Mouse (Mus musculus): ENCODE data around the gene Txn1. TPM values are rescaled to one million over a fixed set of nuclear protein-coding genes. Genes with fewer than 3 reads are reported as not detected.

Gene Txn1
- total and polyA plus RNA-seq, 2 experiments from 2014 or later = 96.5 to 352 TPM

DNA sequence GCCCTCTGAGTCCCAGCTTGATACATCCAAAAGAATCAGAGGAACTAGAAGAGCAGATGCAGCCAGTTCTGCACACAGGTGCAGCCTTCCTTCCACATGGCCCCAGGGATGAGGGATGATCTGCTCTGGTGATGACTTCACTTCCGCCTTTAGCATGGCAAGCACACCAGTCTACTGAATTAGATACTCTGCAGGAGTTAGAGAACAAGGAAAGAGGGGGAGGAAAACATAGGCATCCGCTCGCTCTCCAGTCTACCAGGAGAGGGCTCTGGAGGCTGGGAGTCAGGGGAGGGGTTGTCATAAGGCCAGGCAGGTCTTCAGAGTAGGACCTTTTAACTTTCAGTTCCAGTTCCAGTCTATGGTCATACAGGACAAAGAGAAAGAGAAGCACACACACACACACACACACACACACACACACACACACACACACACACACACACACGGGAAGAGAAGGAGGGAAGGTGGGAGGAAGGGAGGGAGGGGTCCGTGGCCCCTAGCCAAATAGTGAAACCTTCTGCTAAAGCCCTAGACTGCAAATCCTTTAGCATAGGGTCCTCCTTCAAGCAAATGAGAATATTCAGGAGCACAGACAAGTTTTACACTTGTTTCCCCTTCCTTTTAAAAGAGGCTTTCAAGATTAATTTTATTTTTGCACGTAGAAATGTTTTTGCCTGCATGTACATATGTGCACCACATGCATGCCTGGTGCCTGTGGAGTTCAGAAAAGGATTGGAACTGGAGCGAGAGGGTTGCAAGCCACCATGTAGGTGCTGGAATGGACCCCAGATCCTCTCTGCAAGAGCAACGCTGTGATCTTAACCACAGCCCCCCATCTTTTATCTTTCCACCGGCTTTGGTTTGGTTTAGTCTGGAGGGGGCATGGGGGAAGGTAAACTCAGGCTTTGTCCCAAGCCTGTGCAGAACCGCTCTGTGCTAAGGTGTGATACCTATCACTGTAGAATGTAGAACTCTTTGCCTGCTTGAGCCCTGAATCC is 41.7 kb downstream of the Txn1 start:
- ATAC-seq (ENCODE audit: low FRiP score) (0 out of 2 replicates have a peak, but pooled peaks have one; percentile 22), DNase-seq (ENCODE audit: low spot score) (no peak)

DNA sequence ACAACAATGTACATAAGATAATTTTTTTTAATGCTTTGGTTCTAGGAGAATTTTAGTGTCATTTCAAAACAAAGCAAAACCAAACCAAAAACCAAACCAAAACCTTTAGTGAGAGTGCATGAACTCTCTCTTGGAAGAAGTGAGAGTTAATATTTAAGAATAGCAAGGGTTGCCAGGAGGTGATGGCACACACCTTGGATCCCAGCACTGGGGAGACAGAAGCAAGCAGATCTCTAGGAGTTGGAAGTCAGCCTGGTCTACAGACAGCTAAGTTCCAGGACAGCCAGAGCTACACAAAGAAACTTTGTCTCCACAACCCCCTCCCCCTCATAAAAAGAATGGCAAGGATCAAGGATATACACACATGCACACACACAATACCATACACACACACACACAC is 43.2 kb downstream of the Txn1 start:
- no peak for DNase-seq (ENCODE audit: low spot score)
- Histone ChIP-seq H3K4me2 (ENCODE audit: low read depth, low read length, poor library complexity, severe bottlenecking) (no peak overlapping the region), H3K9me3 (ENCODE audit: low read length) (no peaks in the 10 kb centered on the region), H3K27ac (ENCODE audit: low read depth, low read length) (no peak overlapping the region), H3K9ac (replicated peaks; ENCODE audit: low read length, poor library complexity, severe bottlenecking) (no peak overlapping the region), H3K4me1 (ENCODE audit: insufficient read depth, low read length) (no peaks in the 10 kb centered on the region), H3K27me3 (ENCODE audit: insufficient read depth, low read length) (no peaks in the 10 kb centered on the region), H3K4me3 (ENCODE audit: low read depth, low read length) (no peak overlapping the region), H3K36me3 (ENCODE audit: insufficient read depth, low read length) (no peaks in the 10 kb centered on the region)
- TF ChIP-seq CTCF (IDR thresholded peaks at IDR 0.05) = no peak
- no peak for ATAC-seq (ENCODE audit: low FRiP score)

More for the DNA sequence above, 41.7 kb downstream of the Txn1 start:
- no peaks in the 10 kb centered on the region for H3K27me3 ChIP-seq (ENCODE audit: insufficient read depth, low read length)
- H3K4me3 ChIP-seq (ENCODE audit: low read depth, low read length) = no peak overlapping the region
- H3K36me3 ChIP-seq (ENCODE audit: insufficient read depth, low read length) = no peaks in the 10 kb centered on the region
- H3K4me2 ChIP-seq (ENCODE audit: low read depth, low read length, poor library complexity, severe bottlenecking) = no peak overlapping the region
- TF ChIP-seq CTCF (IDR thresholded peaks at IDR 0.05) = 0 out of 2 replicates have a peak, but pooled peaks have one; percentile 35
- H3K9me3 ChIP-seq (ENCODE audit: low read length) = no peaks in the 10 kb centered on the region
- WGBS = 80% methylated on average over 10 of the region's 10 CpGs
- no peaks in the 10 kb centered on the region for H3K4me1 ChIP-seq (ENCODE audit: insufficient read depth, low read length)
- H3K27ac ChIP-seq (ENCODE audit: low read depth, low read length) = no peak overlapping the region
- no peak overlapping the region for H3K9ac ChIP-seq (replicated peaks; ENCODE audit: low read length, poor library complexity, severe bottlenecking)

DNA sequence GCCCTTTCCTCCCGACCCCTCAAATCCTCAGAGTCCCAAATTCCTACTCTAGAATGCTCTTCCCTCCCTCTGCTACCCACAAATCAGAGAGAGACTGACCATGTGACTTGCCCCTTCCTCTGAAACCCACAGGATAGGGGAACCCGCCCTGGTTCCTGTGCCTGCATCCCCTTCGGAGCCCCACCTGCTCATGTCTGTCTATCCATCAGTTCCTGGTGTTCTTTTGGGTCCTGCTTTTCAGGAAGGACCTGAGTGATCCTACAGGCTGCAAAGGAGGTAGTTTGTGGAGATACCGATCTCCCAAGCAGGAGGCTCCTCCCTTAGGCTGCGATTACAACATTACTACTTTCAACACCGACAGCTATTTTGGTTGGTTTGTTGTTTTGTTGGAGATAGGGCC is 47.4 kb downstream of the Txn1 start:
- ATAC-seq (ENCODE audit: low FRiP score) (no peak), DNase-seq (ENCODE audit: low spot score) (no peak)
- TF ChIP-seq CTCF (IDR thresholded peaks at IDR 0.05) = no peak
- Histone ChIP-seq H3K9me3 (ENCODE audit: low read length) (no peaks in the 10 kb centered on the region), H3K4me1 (ENCODE audit: insufficient read depth, low read length) (no peaks in the 10 kb centered on the region), H3K9ac (replicated peaks; ENCODE audit: low read length, poor library complexity, severe bottlenecking) (no peak overlapping the region), H3K36me3 (ENCODE audit: insufficient read depth, low read length) (no peaks in the 10 kb centered on the region), H3K4me2 (ENCODE audit: low read depth, low read length, poor library complexity, severe bottlenecking) (no peak overlapping the region), H3K4me3 (ENCODE audit: low read depth, low read length) (no peak overlapping the region), H3K27ac (ENCODE audit: low read depth, low read length) (no peak overlapping the region), H3K27me3 (ENCODE audit: insufficient read depth, low read length) (no peaks in the 10 kb centered on the region)
- WGBS = 82% methylated on average over 6 of the region's 6 CpGs

DNA sequence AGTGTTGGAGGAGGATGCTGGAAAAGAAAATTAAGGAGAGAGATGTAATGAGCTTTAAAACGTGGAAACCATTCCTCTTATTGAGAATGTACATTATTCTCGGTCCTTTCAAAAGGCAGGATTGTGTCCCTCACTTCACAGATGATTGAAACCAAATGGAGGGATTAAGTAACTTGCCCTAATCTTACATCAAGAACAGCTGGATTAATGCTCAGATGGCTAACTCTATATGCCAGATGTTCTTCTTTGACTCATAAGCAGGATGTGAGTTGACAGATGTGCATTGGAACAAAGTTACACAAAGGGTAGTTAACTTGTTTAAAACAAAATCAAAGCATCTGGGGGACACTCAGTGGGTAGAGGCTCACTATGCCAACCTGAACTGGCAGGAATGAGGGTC is 49.5 kb downstream of the Txn1 start:
- H3K4me2 ChIP-seq (ENCODE audit: low read depth, low read length, poor library complexity, severe bottlenecking) = no peak overlapping the region
- no peaks in the 10 kb centered on the region for H3K27me3 ChIP-seq (ENCODE audit: insufficient read depth, low read length)
- H3K9ac ChIP-seq (replicated peaks; ENCODE audit: low read length, poor library complexity, severe bottlenecking) = no peak overlapping the region
- H3K36me3 ChIP-seq (ENCODE audit: insufficient read depth, low read length) = no peaks in the 10 kb centered on the region
- no peak overlapping the region for H3K4me3 ChIP-seq (ENCODE audit: low read depth, low read length)
- H3K27ac ChIP-seq (ENCODE audit: low read depth, low read length) = no peak overlapping the region
- DNase-seq (ENCODE audit: low spot score) (no peak), ATAC-seq (ENCODE audit: low FRiP score) (no peak)
- no peaks in the 10 kb centered on the region for H3K4me1 ChIP-seq (ENCODE audit: insufficient read depth, low read length)
- 17% methylated on average over 2 of the region's 2 CpGs for WGBS
- no peaks in the 10 kb centered on the region for H3K9me3 ChIP-seq (ENCODE audit: low read length)
- no peak for TF ChIP-seq CTCF (IDR thresholded peaks at IDR 0.05)

DNA sequence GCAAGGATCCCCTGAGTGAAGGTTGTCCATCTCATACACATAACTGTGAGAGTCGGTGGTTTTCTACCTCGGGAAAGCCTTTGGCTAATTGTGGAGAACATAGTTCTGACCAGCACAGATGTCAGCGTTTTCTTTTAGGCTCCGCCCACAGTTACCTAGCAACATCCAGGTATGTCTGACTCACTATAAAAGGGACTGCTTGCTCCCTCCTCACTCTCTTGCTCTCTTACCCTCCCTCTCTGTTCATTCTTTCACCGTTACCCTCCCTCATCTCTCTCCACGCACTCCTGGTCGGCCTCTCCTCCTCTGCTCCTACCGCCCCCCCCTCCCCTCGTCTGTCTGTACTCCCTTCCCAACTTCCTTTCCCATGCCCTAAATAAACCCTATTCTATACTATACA is 51.6 kb downstream of the Txn1 start:
- 24% methylated on average over 9 of the region's 9 CpGs for WGBS

DNA sequence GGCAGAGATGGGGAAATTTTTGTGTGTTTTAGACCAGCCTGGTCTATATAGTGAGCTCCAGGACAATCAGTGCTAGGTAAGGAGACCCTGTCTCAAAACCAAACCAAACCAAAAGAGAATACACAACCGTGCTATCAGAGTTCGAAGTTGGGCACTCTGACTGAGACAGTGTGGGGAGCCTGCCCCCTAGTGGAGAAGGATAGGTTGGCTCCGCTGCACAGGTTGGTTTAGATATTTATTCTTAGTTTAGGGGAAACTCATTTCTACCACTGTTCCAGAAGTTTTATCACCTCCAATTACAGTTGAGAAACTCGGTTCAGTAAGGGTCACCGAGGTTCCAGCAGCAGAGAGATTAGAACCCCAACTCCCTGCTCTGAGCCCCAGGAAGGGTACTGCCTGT is 52.0 kb downstream of the Txn1 start:
- Histone ChIP-seq H3K4me3 (ENCODE audit: low read depth, low read length) (no peak overlapping the region), H3K9ac (replicated peaks; ENCODE audit: low read length, poor library complexity, severe bottlenecking) (no peak overlapping the region), H3K9me3 (ENCODE audit: low read length) (no peaks in the 10 kb centered on the region), H3K36me3 (ENCODE audit: insufficient read depth, low read length) (no peaks in the 10 kb centered on the region), H3K4me1 (ENCODE audit: insufficient read depth, low read length) (no peaks in the 10 kb centered on the region), H3K27me3 (ENCODE audit: insufficient read depth, low read length) (no peaks in the 10 kb centered on the region), H3K27ac (ENCODE audit: low read depth, low read length) (no peak overlapping the region), H3K4me2 (ENCODE audit: low read depth, low read length, poor library complexity, severe bottlenecking) (peak overlapping the region; percentile 20; the same call in 1 of the 2 replicates)
- TF ChIP-seq CTCF (IDR thresholded peaks at IDR 0.05) = peak; percentile 95
- 10% methylated on average over 5 of the region's 5 CpGs for WGBS
- peak; percentile 61; the same call in 1 of the 2 replicates for ATAC-seq (ENCODE audit: low FRiP score)
- peak; percentile 74 for DNase-seq (ENCODE audit: low spot score)

More for the DNA sequence above, 51.6 kb downstream of the Txn1 start:
- ATAC-seq (ENCODE audit: low FRiP score) (peak; percentile 52), DNase-seq (ENCODE audit: low spot score) (no peak)
- Histone ChIP-seq H3K4me3 (ENCODE audit: low read depth, low read length) (no peak overlapping the region), H3K27ac (ENCODE audit: low read depth, low read length) (no peak overlapping the region), H3K9ac (replicated peaks; ENCODE audit: low read length, poor library complexity, severe bottlenecking) (no peak overlapping the region), H3K4me2 (ENCODE audit: low read depth, low read length, poor library complexity, severe bottlenecking) (peak overlapping the region; percentile 20; the same call in 1 of the 2 replicates), H3K27me3 (ENCODE audit: insufficient read depth, low read length) (no peaks in the 10 kb centered on the region), H3K4me1 (ENCODE audit: insufficient read depth, low read length) (no peaks in the 10 kb centered on the region), H3K9me3 (ENCODE audit: low read length) (no peaks in the 10 kb centered on the region), H3K36me3 (ENCODE audit: insufficient read depth, low read length) (no peaks in the 10 kb centered on the region)
- no peak for TF ChIP-seq CTCF (IDR thresholded peaks at IDR 0.05)

Measured in midbrain, postnatal 0 days (tissue).